Mouse (Mus musculus) MEL (cell line): Measurements from ENCODE around the gene Zfp719. TPM values are rescaled to one million over a fixed set of nuclear protein-coding genes. Genes with fewer than 3 reads are reported as not detected.

Source experiments
- DNase-seq: peaks from one replicate; pipeline ENCODE4 v3.0.0; 2011; ENCODE audit warnings: low read depth, low spot score
- H3K27ac ChIP-seq: 2 replicates; pipeline ENCODE4 v1.5.1; 2012; ENCODE audit warnings: low read depth, mild to moderate bottlenecking, control low read depth, low read length, moderate library complexity; ENCODE audit not compliant: control insufficient read depth
- H3K27me3 ChIP-seq, 2 experiments: fragments of 150-350 bp in 1 of 2; sonication (generic) in 1 of 2; 2 replicates each; pipeline ENCODE4 v1.6.1; 2012; ENCODE audit warnings: low read length in 2 of 2, mild to moderate bottlenecking in 2 of 2, improper control_type of control experiment in 1 of 2, moderate library complexity in 1 of 2; ENCODE audit not compliant: insufficient read depth in 2 of 2, control insufficient read depth in 1 of 2
- H3K36me3 ChIP-seq, 2 experiments: 2 replicates each; pipeline ENCODE4 v1.6.1; 2012 to 2014; ENCODE audit warnings: low read length in 2 of 2, improper control_type of control experiment in 1 of 2, inconsistent platforms in 1 of 2, mild to moderate bottlenecking in 1 of 2; ENCODE audit not compliant: insufficient read depth in 2 of 2, control insufficient read depth in 1 of 2
- H3K4me1 ChIP-seq, 2 experiments: fragments of 150-350 bp in 1 of 2; sonication (generic) in 1 of 2; 2 replicates each; pipeline ENCODE4 v1.6.1; 2012; ENCODE audit warnings: low read length in 2 of 2, improper control_type of control experiment in 1 of 2, mild to moderate bottlenecking in 1 of 2; ENCODE audit not compliant: insufficient read depth in 2 of 2, control insufficient read depth in 1 of 2
- H3K4me3 ChIP-seq, 2 experiments: fragments of 150-350 bp in 1 of 2; sonication (generic) in 1 of 2; 2 replicates each; pipeline ENCODE4 v1.5.1; 2012; ENCODE audit warnings: low read depth in 2 of 2, low read length in 2 of 2, mild to moderate bottlenecking in 2 of 2, moderate library complexity in 2 of 2, control low read depth in 1 of 2, improper control_type of control experiment in 1 of 2; ENCODE audit not compliant: control insufficient read depth in 1 of 2, insufficient read depth in 1 of 2
- H3K79me2 ChIP-seq: 2 replicates; pipeline ENCODE4 v1.6.1; 2012; ENCODE audit warnings: mild to moderate bottlenecking, low read length, moderate library complexity; ENCODE audit not compliant: control insufficient read depth, poor library complexity, insufficient read depth
- H3K9ac ChIP-seq: 2 replicates; pipeline ENCODE4 v1.6.1; 2012; ENCODE audit warnings: low read depth, mild to moderate bottlenecking, control low read depth, low read length, moderate library complexity; ENCODE audit not compliant: control insufficient read depth, poor library complexity, severe bottlenecking
- H3K9me3 ChIP-seq: fragments of 150-350 bp; sonication (generic); replicated peaks from 2 replicates; pipeline ENCODE4 v1.6.1; 2012; ENCODE audit warnings: mild to moderate bottlenecking, low read length, improper control_type of control experiment, moderate library complexity; ENCODE audit not compliant: insufficient read depth
- BHLHE40 ChIP-seq: IDR thresholded peaks from 2 replicates; pipeline ENCODE4 v1.6.1; 2012; ENCODE audit warnings: low read depth, mild to moderate bottlenecking, inconsistent platforms, low read length, improper control_type of control experiment, borderline replicate concordance
- CHD1 ChIP-seq: IDR thresholded peaks from 2 replicates; pipeline ENCODE4 v1.6.1; 2012; ENCODE audit warnings: low read depth, mild to moderate bottlenecking, inconsistent platforms, low read length, improper control_type of control experiment
- CTCF ChIP-seq, 3 experiments: IDR thresholded peaks in 2 of 3; conservative IDR thresholded peaks in 1 of 3; 2 replicates each; pipeline ENCODE4 v1.5.1; 2011 to 2012; ENCODE audit warnings: low read length in 3 of 3, low read depth in 2 of 3, mild to moderate bottlenecking in 2 of 3, improper control_type of control experiment in 1 of 3, inconsistent platforms in 1 of 3, mixed read lengths in 1 of 3, moderate library complexity in 1 of 3; ENCODE audit not compliant: control insufficient read depth in 1 of 3, insufficient read depth in 1 of 3, poor library complexity in 1 of 3, severe bottlenecking in 1 of 3
- ELF1 ChIP-seq: IDR thresholded peaks from 2 replicates; pipeline ENCODE4 v1.6.1; 2014; ENCODE audit warnings: low read depth, mild to moderate bottlenecking, inconsistent platforms, low read length, improper control_type of control experiment, moderate library complexity
- EP300 ChIP-seq, 2 experiments: IDR thresholded peaks; 2 replicates each; pipeline ENCODE4 v1.6.1; 2011; ENCODE audit warnings: improper control_type of control experiment in 2 of 2, low read length in 2 of 2, low read depth in 1 of 2, mild to moderate bottlenecking in 1 of 2
- GABPA ChIP-seq: IDR thresholded peaks from 2 replicates; pipeline ENCODE4 v1.6.1; 2012; ENCODE audit warnings: low read depth, mild to moderate bottlenecking, inconsistent platforms, low read length, improper control_type of control experiment, moderate library complexity
- GATA1 ChIP-seq: IDR thresholded peaks from 2 replicates; pipeline ENCODE4 v1.6.1; 2011; ENCODE audit warnings: low read depth, low read length, improper control_type of control experiment
- HCFC1 ChIP-seq: IDR thresholded peaks from 2 replicates; pipeline ENCODE4 v1.6.1; 2012; ENCODE audit warnings: low read depth, mild to moderate bottlenecking, inconsistent platforms, low read length, improper control_type of control experiment, moderate library complexity
- JUND ChIP-seq: IDR thresholded peaks from 2 replicates; pipeline ENCODE4 v1.6.1; 2011; ENCODE audit warnings: low read depth, mild to moderate bottlenecking, improper control_type of control experiment, low read length
- KAT2A ChIP-seq: conservative IDR thresholded peaks from 2 replicates; pipeline ENCODE4 v1.6.1; 2012; ENCODE audit warnings: low read depth, low read length, improper control_type of control experiment, inconsistent platforms
- MAFK ChIP-seq: IDR thresholded peaks from 2 replicates; pipeline ENCODE4 v1.6.1; 2011; ENCODE audit warnings: low read depth, mild to moderate bottlenecking, low read length, improper control_type of control experiment, borderline replicate concordance
- MAX ChIP-seq: IDR thresholded peaks from 2 replicates; pipeline ENCODE4 v1.6.1; 2011; ENCODE audit warnings: low read length, improper control_type of control experiment
- MEF2A ChIP-seq: IDR thresholded peaks from 2 replicates; pipeline ENCODE4 v1.6.1; 2014; ENCODE audit warnings: low read depth, mild to moderate bottlenecking, inconsistent platforms, low read length, improper control_type of control experiment; ENCODE audit not compliant: poor library complexity, insufficient replicate concordance, severe bottlenecking; ENCODE audit errors: extremely low read depth
- MXI1 ChIP-seq: IDR thresholded peaks from 2 replicates; pipeline ENCODE4 v1.6.1; 2011; ENCODE audit warnings: mild to moderate bottlenecking, low read depth, low read length, improper control_type of control experiment
- MYB ChIP-seq: IDR thresholded peaks from 2 replicates; pipeline ENCODE4 v1.6.1; 2011; ENCODE audit warnings: mild to moderate bottlenecking, low read depth, low read length, improper control_type of control experiment
- MYC ChIP-seq: IDR thresholded peaks from 2 replicates; pipeline ENCODE4 v1.6.1; 2011; ENCODE audit warnings: low read depth, mild to moderate bottlenecking, low read length, improper control_type of control experiment, moderate library complexity
- NRF1 ChIP-seq: IDR thresholded peaks from 2 replicates; pipeline ENCODE4 v1.6.1; 2014; ENCODE audit warnings: low read depth, mild to moderate bottlenecking, inconsistent platforms, low read length, improper control_type of control experiment, moderate library complexity; ENCODE audit not compliant: poor library complexity, insufficient read depth, severe bottlenecking
- POLR2AphosphoS2 ChIP-seq: IDR thresholded peaks from 2 replicates; pipeline ENCODE4 v1.6.1; 2011; ENCODE audit warnings: low read length, improper control_type of control experiment
- RAD21 ChIP-seq: IDR thresholded peaks from 2 replicates; pipeline ENCODE4 v1.6.1; 2011; ENCODE audit warnings: mild to moderate bottlenecking, low read depth, low read length, improper control_type of control experiment
- RCOR1 ChIP-seq: IDR thresholded peaks from 2 replicates; pipeline ENCODE4 v1.6.1; 2012; ENCODE audit warnings: low read depth, mild to moderate bottlenecking, inconsistent platforms, low read length, improper control_type of control experiment
- SIN3A ChIP-seq: IDR thresholded peaks from 2 replicates; pipeline ENCODE4 v1.6.1; 2012; ENCODE audit warnings: low read length, improper control_type of control experiment, inconsistent platforms
- SMC3 ChIP-seq: IDR thresholded peaks from 2 replicates; pipeline ENCODE4 v1.6.1; 2011; ENCODE audit warnings: low read depth, low read length, improper control_type of control experiment
- TAL1 ChIP-seq: IDR thresholded peaks from 2 replicates; pipeline ENCODE4 v1.6.1; 2012; ENCODE audit warnings: mild to moderate bottlenecking, inconsistent platforms, low read length, moderate library complexity, mixed read lengths
- TCF12 ChIP-seq: IDR thresholded peaks from 2 replicates; pipeline ENCODE4 v1.6.1; 2014; ENCODE audit warnings: low read depth, mild to moderate bottlenecking, inconsistent platforms, low read length, improper control_type of control experiment, moderate library complexity
- UBTF ChIP-seq: IDR thresholded peaks from 2 replicates; pipeline ENCODE4 v1.6.1; 2012; ENCODE audit warnings: low read depth, mild to moderate bottlenecking, inconsistent platforms, low read length, improper control_type of control experiment, moderate library complexity, borderline replicate concordance; ENCODE audit not compliant: insufficient read depth
- USF1 ChIP-seq: IDR thresholded peaks from 2 replicates; pipeline ENCODE4 v1.6.1; 2014; ENCODE audit warnings: low read depth, mild to moderate bottlenecking, inconsistent platforms, low read length, improper control_type of control experiment, moderate library complexity
- USF2 ChIP-seq, 2 experiments: IDR thresholded peaks; 2 replicates each; pipeline ENCODE4 v1.6.1; 2011 to 2012; ENCODE audit warnings: improper control_type of control experiment in 2 of 2, low read length in 2 of 2, borderline replicate concordance in 1 of 2, inconsistent platforms in 1 of 2, low read depth in 1 of 2, mild to moderate bottlenecking in 1 of 2; ENCODE audit not compliant: insufficient read depth in 1 of 2
- ZKSCAN1 ChIP-seq: IDR thresholded peaks from 2 replicates; pipeline ENCODE4 v1.6.1; 2012; ENCODE audit warnings: low read depth, mild to moderate bottlenecking, inconsistent platforms, low read length, improper control_type of control experiment, moderate library complexity
- polyA plus RNA-seq, 2 experiments: library from polyadenylated mRNA; stranded (reverse) in 1 of 2; unstranded in 1 of 2; fragments of >175 nt in 1 of 2; fragments of >200 nt in 1 of 2; gene quantifications; 2 replicates each; pipeline versions ENCODE4 v1.2.1 to v1.2.4; 2012; ENCODE audit warnings: low replicate concordance in 2 of 2, low read depth in 1 of 2; ENCODE audit not compliant: insufficient read length in 2 of 2, insufficient read depth in 1 of 2, missing spikeins in 1 of 2
- total RNA-seq: library from RNA; depleted of rRNA; stranded (reverse); fragments of 300-350 nt; gene quantifications from 2 replicates; pipeline ENCODE4 v1.2.3, GENCODE M21; 2012

Gene Zfp719
- total and polyA plus RNA-seq, 3 experiments = 1.9 to 5.5 TPM; not detected in 1

- Histone ChIP-seq H3K27ac (no peak overlapping the region), H3K9ac (no peak overlapping the region), H3K9me3 (no peaks in the 10 kb centered on the region), H3K27me3 (no peaks in the 10 kb centered on the region; a peak in 1 of 4 replicates), H3K79me2 (no peaks in the 10 kb centered on the region), H3K36me3 (no peaks in the 10 kb centered on the region), H3K4me1 (no peaks in the 10 kb centered on the region), H3K4me3 (no peak overlapping the region)
- TF ChIP-seq UBTF (no peak), MAX (no peak), TAL1 (no peak), MYC (no peak), USF1 (no peak), SIN3A (no peak), ZKSCAN1 (no peak), CTCF (IDR thresholded peaks at IDR 0.05 in 2 of 3, conservative IDR thresholded peaks at IDR 0.05 in 1 of 3; ENCODE audit: control insufficient read depth in 1 of 3, insufficient read depth in 1 of 3, low read depth in 2 of 3, low read length in 3 of 3, poor library complexity in 1 of 3, severe bottlenecking in 1 of 3) (no peak), CHD1 (no peak), USF2 (IDR thresholded peaks at IDR 0.05; ENCODE audit: borderline replicate concordance in 1 of 2, insufficient read depth in 1 of 2, low read depth in 1 of 2, low read length in 2 of 2) (no peak), NRF1 (no peak), GABPA (no peak), MEF2A (no peak), POLR2AphosphoS2 (no peak), MXI1 (no peak), BHLHE40 (no peak), MYB (no peak), RCOR1 (no peak)
- DNase-seq = no peak
Observed at GRCm38 (mm10) chr7:43563300-43563699, 16.1 kb upstream of the Zfp719 start.

- Histone ChIP-seq H3K9me3 (no peaks in the 10 kb centered on the region), H3K27ac (no peak overlapping the region), H3K36me3 (no peaks in the 10 kb centered on the region), H3K79me2 (no peaks in the 10 kb centered on the region), H3K4me1 (no peaks in the 10 kb centered on the region), H3K4me3 (no peak overlapping the region), H3K9ac (no peak overlapping the region), H3K27me3 (no peaks in the 10 kb centered on the region; a peak in 2 of 4 replicates)
- TF ChIP-seq MAFK (no peak), MEF2A (no peak), TAL1 (no peak), ZKSCAN1 (no peak), ELF1 (no peak), EP300 (IDR thresholded peaks at IDR 0.05; ENCODE audit: low read depth in 1 of 2, low read length in 2 of 2) (no peak), HCFC1 (no peak), MYC (no peak), GATA1 (no peak), SIN3A (no peak), MXI1 (no peak), BHLHE40 (no peak), SMC3 (no peak), JUND (no peak), KAT2A (no peak), TCF12 (no peak), RAD21 (no peak)
- no peak for DNase-seq
Observed at GRCm38 (mm10) chr7:43571216-43571615, 8.2 kb upstream of the Zfp719 start.
